Mouse (Mus musculus): ENCODE results near the gene Gm2244. TPM values are rescaled to one million over a fixed set of nuclear protein-coding genes. Genes with fewer than 3 reads are reported as not detected.
A peak's percentile ranks its signal among the peaks of the same experiment; 100 is the strongest.
"Not testable (repeated sequence)": the region's sequence is repeated elsewhere in the genome, so short reads cannot be mapped to it uniquely, and the experiment has no call there.

Gene Gm2244
- 0.13 and 0.39 TPM in 2 replicates for polyA plus RNA-seq (2015; fragmentation: Nextera tagmentation; extraction: Ambion mirVana)

DNA sequence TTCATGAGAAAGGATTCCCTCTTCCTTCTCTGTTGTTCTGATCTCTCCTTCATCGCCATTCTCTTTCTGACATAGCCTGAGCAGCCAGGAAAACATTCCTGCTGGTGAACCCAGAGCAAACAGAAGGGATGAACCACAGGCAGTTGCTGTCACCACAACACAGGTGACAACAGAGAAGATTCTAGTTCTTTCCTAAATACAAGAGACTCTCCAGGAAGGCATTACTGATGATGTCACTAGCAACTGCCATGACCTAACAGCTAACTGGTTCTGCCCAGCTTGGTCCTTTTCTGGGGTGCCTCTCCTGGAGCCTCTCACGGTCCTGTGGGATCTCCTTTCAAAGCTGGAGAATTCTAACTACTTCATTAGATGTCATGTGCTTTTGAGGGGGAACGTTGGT, at the start of gene Gm2244:
Gene Gm2244 (minus strand): TSS at position 101 of the 400 bp plus-strand sequence.
- H3K9me3 ChIP-seq (replicated peaks); H3K27ac ChIP-seq; H3K4me2 ChIP-seq; H3K36me3 ChIP-seq (ENCODE audit: poor library complexity, severe bottlenecking); H3K4me3 ChIP-seq; ATAC-seq; H3K9ac ChIP-seq; H3K4me1 ChIP-seq; H3K27me3 ChIP-seq: not testable (repeated sequence)
- WGBS, result 84% methylated on average over 1 of the region's 3 CpGs

DNA sequence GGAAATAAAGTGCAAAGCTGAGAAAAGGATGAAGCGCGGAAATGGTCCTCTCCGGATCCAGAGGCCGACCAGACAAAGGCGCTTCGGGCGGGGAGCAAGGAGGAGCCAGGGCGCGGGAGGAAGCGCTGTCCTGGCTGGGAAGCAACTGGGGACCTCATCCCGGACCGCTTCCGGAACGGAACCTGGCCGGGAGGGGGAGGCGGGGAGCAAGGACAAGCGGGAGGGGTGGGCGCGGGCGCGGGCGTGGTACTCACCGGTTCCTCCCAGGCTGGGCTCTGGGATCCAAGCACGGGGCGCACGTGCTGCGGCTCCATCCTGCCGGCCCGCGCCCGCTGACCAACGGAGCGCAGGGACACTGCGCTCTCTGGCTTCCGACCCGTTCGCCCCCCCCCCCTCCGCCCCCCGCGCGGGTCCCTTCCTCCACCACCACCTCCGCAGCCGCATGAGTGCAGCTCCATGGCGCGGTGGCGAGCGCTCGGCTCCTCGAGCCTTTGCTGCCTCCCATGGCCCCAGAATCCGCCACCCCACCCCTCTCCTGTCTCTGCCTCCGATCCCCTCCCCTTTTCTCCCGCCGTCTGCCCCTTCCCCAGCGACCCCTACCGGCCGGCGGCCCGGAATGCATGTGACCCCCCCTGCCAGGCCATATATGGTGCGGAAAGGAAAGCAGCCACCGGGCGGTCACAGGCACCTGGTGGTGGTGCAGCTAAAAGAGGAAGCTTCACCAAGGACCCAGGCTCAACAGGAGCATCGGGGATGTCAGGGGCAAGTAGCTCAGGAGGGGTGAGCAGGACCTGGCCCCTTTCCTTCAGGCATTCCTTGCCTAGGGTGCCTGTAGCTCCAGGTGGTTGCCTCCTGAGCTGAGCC, 35.3 kb upstream of the Gm2244 start, which contains the start of gene Gm2237:
Gene Gm2237 (minus strand): TSS at position 332 of the 864 bp plus-strand sequence.
- not testable (repeated sequence) for H3K4me1 ChIP-seq; H3K9me3 ChIP-seq (replicated peaks); H3K27me3 ChIP-seq; ATAC-seq; H3K27ac ChIP-seq; H3K36me3 ChIP-seq (ENCODE audit: poor library complexity, severe bottlenecking)
- Histone ChIP-seq H3K4me2 (peak within 1 kb of the TSS; percentile 59), H3K9ac (peak within 1 kb of the TSS; percentile 68), H3K4me3 (peak within 1 kb of the TSS; percentile 48)
- WGBS, result 1% methylated on average over 16 of the region's 62 CpGs

Other genes starting within 250 kb of the Gm2244 start
- gene Gm21738, start 131.0 kb downstream of the Gm2244 start, polyA plus RNA-seq (2015; fragmentation: Nextera tagmentation; extraction: Ambion mirVana), result 1.5 and 1.6 TPM in 2 replicates
- gene Gm2237, start 35.2 kb upstream of the Gm2244 start, polyA plus RNA-seq (2015; fragmentation: Nextera tagmentation; extraction: Ambion mirVana), result 3.8 and 4.0 TPM in 2 replicates
- gene Gm5458, start 52.6 kb upstream of the Gm2244 start, polyA plus RNA-seq (2015; fragmentation: Nextera tagmentation; extraction: Ambion mirVana), result not detected in 2 replicates
- 22.7 and 27.1 TPM in 2 replicates for gene Nid2, start 201.3 kb upstream of the Gm2244 start, polyA plus RNA-seq (2015; fragmentation: Nextera tagmentation; extraction: Ambion mirVana)

Measured in forebrain, embryonic 13.5 days (tissue).